Mouse (Mus musculus): ENCODE results near the gene Tbc1d19. TPM values are rescaled to one million over a fixed set of nuclear protein-coding genes. Genes with fewer than 3 reads are reported as not detected.

The Tbc1d19 gene
- polyA plus RNA-seq, 1 experiment from 2014 or later = 70.1 TPM

GRCm38 (mm10) chr5:53880724-53881123 lies 71.3 kb downstream of the Tbc1d19 start:
- no peak for ATAC-seq (ENCODE audit: low FRiP score)
- Histone ChIP-seq H3K4me3 (replicated peaks; ENCODE audit: low read length) (no peak overlapping the region), H3K27me3 (ENCODE audit: control insufficient read depth, insufficient read depth, low read length) (no peaks in the 10 kb centered on the region), H3K4me2 (replicated peaks) (no peak overlapping the region), H3K36me3 (replicated peaks; ENCODE audit: control insufficient read depth, insufficient read depth) (peaks cover 30% of the 10 kb centered on the region; the same call in 1 of the 2 replicates), H3K9ac (no peak overlapping the region), H3K27ac (no peak overlapping the region), H3K4me1 (replicated peaks; ENCODE audit: control insufficient read depth, insufficient read depth, low read length) (no peaks in the 10 kb centered on the region), H3K9me3 (ENCODE audit: control insufficient read depth, low read length) (no peaks in the 10 kb centered on the region)
- whole genome bisulfite sequencing = 66% methylated on average over 4 of the region's 4 CpGs
- no peak for DNase-seq (ENCODE audit: low spot score)

- DNase-seq (ENCODE audit: low spot score) (no peak), ATAC-seq (ENCODE audit: low FRiP score) (no peak)
- Histone ChIP-seq H3K9ac (no peak overlapping the region), H3K4me3 (replicated peaks; ENCODE audit: low read length) (no peak overlapping the region), H3K27me3 (ENCODE audit: control insufficient read depth, insufficient read depth, low read length) (no peaks in the 10 kb centered on the region), H3K36me3 (replicated peaks; ENCODE audit: control insufficient read depth, insufficient read depth) (peaks cover 28% of the 10 kb centered on the region; the same call in 1 of the 2 replicates), H3K9me3 (ENCODE audit: control insufficient read depth, low read length) (no peaks in the 10 kb centered on the region), H3K4me1 (replicated peaks; ENCODE audit: control insufficient read depth, insufficient read depth, low read length) (no peaks in the 10 kb centered on the region), H3K4me2 (replicated peaks) (no peak overlapping the region), H3K27ac (no peak overlapping the region)
- WGBS = 86% methylated on average over 4 of the region's 4 CpGs
These were observed 72.1 kb downstream of the Tbc1d19 start for GRCm38 (mm10) chr5:53881381-53881990.

DNA sequence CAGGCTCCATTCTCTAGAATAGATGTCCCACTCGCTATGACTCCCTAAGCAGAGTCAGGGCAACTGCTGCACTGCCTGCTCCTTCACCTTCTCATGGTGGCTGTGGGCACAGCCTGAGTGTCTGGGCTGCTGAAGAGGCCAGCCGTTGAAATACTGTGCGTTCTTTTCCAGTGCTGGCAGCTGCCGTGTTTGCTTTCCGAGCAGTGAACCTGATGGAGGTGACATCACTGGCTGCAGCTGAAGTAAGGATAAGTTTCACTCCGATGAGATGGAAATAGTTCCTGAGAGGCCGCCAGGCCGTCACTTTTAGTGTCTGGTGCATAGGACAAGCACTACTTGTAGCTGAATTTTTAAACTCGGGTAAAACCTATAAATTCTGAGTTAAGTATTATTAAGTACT lies 92.0 kb downstream of the Tbc1d19 start:
- H3K9me3 ChIP-seq (ENCODE audit: control insufficient read depth, low read length) = no peaks in the 10 kb centered on the region
- no peak overlapping the region for H3K4me2 ChIP-seq (replicated peaks)
- H3K4me1 ChIP-seq (replicated peaks; ENCODE audit: control insufficient read depth, insufficient read depth, low read length) = no peaks in the 10 kb centered on the region
- WGBS = 89% methylated on average over 9 of the region's 9 CpGs
- peaks cover 55% of the 10 kb centered on the region for H3K36me3 ChIP-seq (replicated peaks; ENCODE audit: control insufficient read depth, insufficient read depth)
- no peak overlapping the region for H3K9ac ChIP-seq
- H3K4me3 ChIP-seq (replicated peaks; ENCODE audit: low read length) = no peak overlapping the region
- H3K27ac ChIP-seq = no peak overlapping the region
- ATAC-seq (ENCODE audit: low FRiP score) (no peak), DNase-seq (ENCODE audit: low spot score) (no peak)
- H3K27me3 ChIP-seq (ENCODE audit: control insufficient read depth, insufficient read depth, low read length) = no peaks in the 10 kb centered on the region

- H3K4me2 ChIP-seq (replicated peaks) = no peak overlapping the region
- 90% methylated on average over 3 of the region's 3 CpGs for WGBS
- no peak overlapping the region for H3K27ac ChIP-seq
- DNase-seq (ENCODE audit: low spot score) = no peak
- no peak overlapping the region for H3K9ac ChIP-seq
- no peak for ATAC-seq (ENCODE audit: low FRiP score)
- no peaks in the 10 kb centered on the region for H3K4me1 ChIP-seq (replicated peaks; ENCODE audit: control insufficient read depth, insufficient read depth, low read length)
- no peaks in the 10 kb centered on the region for H3K27me3 ChIP-seq (ENCODE audit: control insufficient read depth, insufficient read depth, low read length)
- H3K36me3 ChIP-seq (replicated peaks; ENCODE audit: control insufficient read depth, insufficient read depth) = peaks cover 50% of the 10 kb centered on the region
- no peak overlapping the region for H3K4me3 ChIP-seq (replicated peaks; ENCODE audit: low read length)
- H3K9me3 ChIP-seq (ENCODE audit: control insufficient read depth, low read length) = no peaks in the 10 kb centered on the region
These were observed 93.4 kb downstream of the Tbc1d19 start for GRCm38 (mm10) chr5:53902757-53903156.

DNA sequence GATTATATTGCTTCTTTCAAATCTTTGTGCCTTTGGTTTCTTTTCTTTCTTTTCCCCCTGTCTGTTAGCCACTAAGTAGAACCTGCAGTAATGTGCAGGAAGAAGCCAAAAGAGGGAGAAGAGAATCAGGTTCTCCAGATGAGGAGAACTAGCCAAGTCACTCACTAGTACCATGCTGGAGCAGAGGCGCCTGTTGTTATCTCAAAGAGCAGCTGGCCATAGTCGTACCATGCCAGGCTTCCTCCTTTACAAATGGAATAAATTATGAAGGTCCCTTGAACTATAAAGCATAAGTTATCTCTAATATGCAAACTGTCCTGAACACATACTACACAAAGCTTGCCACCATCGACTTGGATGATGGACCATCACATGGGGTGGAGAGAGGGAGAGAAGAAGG lies 99.8 kb downstream of the Tbc1d19 start:
- Histone ChIP-seq H3K4me1 (replicated peaks; ENCODE audit: control insufficient read depth, insufficient read depth, low read length) (no peaks in the 10 kb centered on the region), H3K9ac (no peak overlapping the region), H3K9me3 (ENCODE audit: control insufficient read depth, low read length) (peaks cover 17% of the 10 kb centered on the region; the same call in 1 of the 2 replicates), H3K27ac (no peak overlapping the region), H3K4me2 (replicated peaks) (no peak overlapping the region), H3K4me3 (replicated peaks; ENCODE audit: low read length) (no peak overlapping the region), H3K36me3 (replicated peaks; ENCODE audit: control insufficient read depth, insufficient read depth) (peaks cover 23% of the 10 kb centered on the region), H3K27me3 (ENCODE audit: control insufficient read depth, insufficient read depth, low read length) (no peaks in the 10 kb centered on the region)
- ATAC-seq (ENCODE audit: low FRiP score) (no peak), DNase-seq (ENCODE audit: low spot score) (no peak)
- WGBS = 98% methylated on average over 3 of the region's 3 CpGs

DNA sequence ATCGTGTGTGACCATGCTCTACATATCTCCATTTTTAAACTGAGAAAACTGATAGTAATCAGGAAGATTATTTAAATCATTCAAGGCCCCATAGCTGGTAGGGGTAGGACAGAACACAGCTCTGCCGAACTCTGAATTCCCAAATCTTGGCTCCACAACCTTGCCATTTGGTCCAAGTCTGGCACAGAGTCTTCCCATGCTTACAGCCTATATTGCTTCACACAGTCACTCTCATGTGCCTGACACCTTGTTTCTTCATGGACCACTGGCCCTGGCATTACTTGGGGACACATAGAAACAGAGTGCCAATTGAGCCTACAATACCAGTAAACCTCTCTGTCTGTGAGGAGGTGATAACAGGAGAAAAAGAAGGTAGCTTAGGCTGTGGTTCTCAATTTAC lies 111.0 kb downstream of the Tbc1d19 start:
- no peak overlapping the region for H3K9ac ChIP-seq
- no peaks in the 10 kb centered on the region for H3K27me3 ChIP-seq (ENCODE audit: control insufficient read depth, insufficient read depth, low read length)
- no peak overlapping the region for H3K4me2 ChIP-seq (replicated peaks)
- H3K27ac ChIP-seq = no peak overlapping the region
- no peak for DNase-seq (ENCODE audit: low spot score)
- H3K36me3 ChIP-seq (replicated peaks; ENCODE audit: control insufficient read depth, insufficient read depth) = no peaks in the 10 kb centered on the region
- H3K4me3 ChIP-seq (replicated peaks; ENCODE audit: low read length) = no peak overlapping the region
- no peaks in the 10 kb centered on the region for H3K4me1 ChIP-seq (replicated peaks; ENCODE audit: control insufficient read depth, insufficient read depth, low read length)
- peaks cover 4% of the 10 kb centered on the region; the same call in 1 of the 2 replicates for H3K9me3 ChIP-seq (ENCODE audit: control insufficient read depth, low read length)
- 90% methylated on average over 2 of the region's 2 CpGs for WGBS
- no peak for ATAC-seq (ENCODE audit: low FRiP score)

DNA sequence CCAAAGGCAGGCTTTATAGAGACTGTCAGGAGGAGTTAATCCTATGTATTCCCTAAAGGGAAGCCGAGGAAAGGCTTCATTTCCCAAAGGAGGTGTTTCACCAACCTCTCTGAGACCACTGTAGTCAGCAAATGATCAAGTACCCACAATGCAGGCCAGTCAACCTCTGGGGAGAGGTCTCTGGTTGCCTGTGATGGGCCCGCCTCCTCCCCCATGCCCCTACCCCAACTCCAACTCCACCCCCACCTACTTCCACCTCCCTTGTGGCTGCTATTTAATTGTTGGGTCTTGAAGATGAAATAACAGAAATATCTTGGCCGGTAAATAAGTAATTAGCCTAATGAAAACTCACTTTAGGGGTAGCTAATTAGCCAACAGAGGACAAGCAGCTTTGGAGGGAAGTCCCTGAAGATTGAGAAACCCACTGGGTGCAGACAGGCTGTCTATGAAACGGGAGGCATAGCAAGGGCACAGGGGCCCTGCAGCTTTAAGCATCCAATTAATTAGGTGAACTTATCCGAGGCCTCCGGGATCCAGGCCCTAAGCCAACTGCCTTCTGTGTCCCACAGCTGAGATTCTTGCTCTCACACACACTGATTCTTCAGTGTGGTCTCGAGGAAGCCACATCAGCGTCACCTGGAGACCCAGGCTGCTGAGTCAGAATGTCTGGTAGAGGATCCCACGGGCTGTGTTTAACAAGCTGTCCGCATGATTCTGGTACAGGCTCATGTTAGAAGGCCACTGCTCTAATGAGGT lies 112.9 kb downstream of the Tbc1d19 start:
- WGBS = 53% methylated on average over 10 of the region's 10 CpGs
- no peaks in the 10 kb centered on the region for H3K36me3 ChIP-seq (replicated peaks; ENCODE audit: control insufficient read depth, insufficient read depth)
- no peak overlapping the region for H3K4me3 ChIP-seq (replicated peaks; ENCODE audit: low read length)
- ATAC-seq (ENCODE audit: low FRiP score) (no peak; the same call in 1 of the 2 replicates), DNase-seq (ENCODE audit: low spot score) (no peak)
- H3K27ac ChIP-seq = no peak overlapping the region
- H3K4me2 ChIP-seq (replicated peaks) = no peak overlapping the region
- H3K27me3 ChIP-seq (ENCODE audit: control insufficient read depth, insufficient read depth, low read length) = no peaks in the 10 kb centered on the region
- no peak overlapping the region for H3K9ac ChIP-seq
- peaks cover 4% of the 10 kb centered on the region; the same call in 1 of the 2 replicates for H3K9me3 ChIP-seq (ENCODE audit: control insufficient read depth, low read length)
- no peaks in the 10 kb centered on the region for H3K4me1 ChIP-seq (replicated peaks; ENCODE audit: control insufficient read depth, insufficient read depth, low read length)

- DNase-seq (ENCODE audit: low spot score) = no peak
- Histone ChIP-seq H3K4me3 (replicated peaks; ENCODE audit: low read length) (no peak overlapping the region), H3K27me3 (ENCODE audit: control insufficient read depth, insufficient read depth, low read length) (no peaks in the 10 kb centered on the region), H3K9me3 (ENCODE audit: control insufficient read depth, low read length) (peaks cover 4% of the 10 kb centered on the region; the same call in 1 of the 2 replicates), H3K27ac (no peak overlapping the region), H3K9ac (no peak overlapping the region), H3K4me2 (replicated peaks) (no peak overlapping the region), H3K36me3 (replicated peaks; ENCODE audit: control insufficient read depth, insufficient read depth) (no peaks in the 10 kb centered on the region), H3K4me1 (replicated peaks; ENCODE audit: control insufficient read depth, insufficient read depth, low read length) (no peaks in the 10 kb centered on the region)
- ATAC-seq (ENCODE audit: low FRiP score) = no peak
- WGBS = 82% methylated on average over 4 of the region's 4 CpGs
These were observed 114.6 kb downstream of the Tbc1d19 start for GRCm38 (mm10) chr5:53924005-53924404.

DNA sequence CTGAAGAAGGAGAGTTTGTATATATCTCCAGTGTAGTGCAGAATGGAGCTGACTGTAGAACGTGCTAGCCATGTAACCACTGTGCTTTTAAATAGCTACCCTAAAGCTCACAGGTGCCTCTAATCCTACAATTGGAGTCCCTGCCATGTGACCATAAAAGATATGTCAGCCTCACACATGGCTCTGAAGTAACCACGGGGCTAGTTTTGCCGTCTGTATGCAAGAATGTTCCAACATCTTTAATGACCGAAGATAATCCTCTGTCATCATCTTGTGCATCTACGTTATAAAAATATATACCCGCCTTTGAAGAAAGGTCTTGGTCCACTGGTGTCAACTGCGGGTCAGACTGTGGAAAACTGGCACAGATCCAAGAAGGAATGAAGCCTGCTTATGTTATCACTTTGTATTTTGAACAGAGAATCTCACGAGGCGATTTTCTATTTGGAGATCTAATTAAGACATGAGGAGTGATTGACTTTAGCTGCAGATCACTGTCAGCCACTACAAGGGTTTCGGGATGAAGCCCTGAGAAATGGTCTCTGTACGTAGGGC lies 117.0 kb downstream of the Tbc1d19 start:
- no peak overlapping the region for H3K9ac ChIP-seq

More for the DNA sequence above, 117.0 kb downstream of the Tbc1d19 start:
- Histone ChIP-seq H3K27me3 (ENCODE audit: control insufficient read depth, insufficient read depth, low read length) (no peaks in the 10 kb centered on the region), H3K36me3 (replicated peaks; ENCODE audit: control insufficient read depth, insufficient read depth) (no peaks in the 10 kb centered on the region), H3K27ac (no peak overlapping the region), H3K4me3 (replicated peaks; ENCODE audit: low read length) (no peak overlapping the region), H3K4me2 (replicated peaks) (no peak overlapping the region), H3K9me3 (ENCODE audit: control insufficient read depth, low read length) (no peaks in the 10 kb centered on the region), H3K4me1 (replicated peaks; ENCODE audit: control insufficient read depth, insufficient read depth, low read length) (no peaks in the 10 kb centered on the region)
- DNase-seq (ENCODE audit: low spot score) (no peak), ATAC-seq (ENCODE audit: low FRiP score) (no peak)
- WGBS = 82% methylated on average over 11 of the region's 11 CpGs
